Mouse (Mus musculus) neutrophil, adult 5-6 weeks (primary cell): ENCODE data around the gene Serpina3i. TPM values are rescaled to one million over a fixed set of nuclear protein-coding genes. Genes with fewer than 3 reads are reported as not detected.

Source experiments
- ATAC-seq: fragments of 151-379, 151-347 bp; 2 replicates; pipeline ENCODE4 v1.8.0; 2017; ENCODE audit warnings: mild to moderate bottlenecking, moderate TSS enrichment; ENCODE audit not compliant: insufficient number of reproducible peaks, poor library complexity, low FRiP score, severe bottlenecking; ENCODE audit errors: extremely low read depth
- total RNA-seq: library from RNA; stranded (forward); fragments of 200-1000 nt; gene quantifications from 2 replicates; pipeline ENCODE4 v1.2.3, GENCODE M21; 2017

Gene Serpina3i
- total RNA-seq, 1 experiment from 2014 or later: 0.70 TPM

- ATAC-seq: no peak
Observed at GRCm38 (mm10) chr12:104283380-104283779, 20.5 kb downstream of the Serpina3i start.

GRCm38 (mm10) chr12:104288336-104288735 is 25.4 kb downstream of the Serpina3i start:
- no peak for ATAC-seq

GRCm38 (mm10) chr12:104289872-104290271 is 26.9 kb downstream of the Serpina3i start:
- ATAC-seq: no peak

GRCm38 (mm10) chr12:104293963-104294362 is 31.0 kb downstream of the Serpina3i start:
- no peak for ATAC-seq

- ATAC-seq: no peak
Observed at GRCm38 (mm10) chr12:104298049-104298448, 35.1 kb downstream of the Serpina3i start.

GRCm38 (mm10) chr12:104305991-104306390 is 43.1 kb downstream of the Serpina3i start:
- ATAC-seq: no peak

GRCm38 (mm10) chr12:104314253-104314652 is 51.3 kb downstream of the Serpina3i start, which contains the start of gene Serpina3j:
Gene Serpina3j, plus strand, starts transcription at chr12:104314553.
- ATAC-seq: no peak

Other genes starting within 250 kb of the Serpina3i start
- gene Serpina9, start 249.4 kb upstream of the Serpina3i start, total RNA-seq: not detected in 2 replicates
- gene Serpina12, start 218.7 kb upstream of the Serpina3i start, total RNA-seq: not detected in 2 replicates
- gene Serpina5, start 162.0 kb upstream of the Serpina3i start, total RNA-seq: not detected in 2 replicates
- gene Serpina3a, start 150.4 kb upstream of the Serpina3i start, total RNA-seq: not detected in 2 replicates
- gene Serpina3b, start 135.1 kb upstream of the Serpina3i start, total RNA-seq: not detected in 2 replicates
- gene Serpina3c, start 109.3 kb upstream of the Serpina3i start, total RNA-seq: not detected in 2 replicates
- 1.5 and 2.8 TPM in 2 replicates for gene Serpina3f, start 48.6 kb upstream of the Serpina3i start, total RNA-seq
- 41.3 and 43.1 TPM in 2 replicates for gene Serpina3g, start 26.9 kb upstream of the Serpina3i start, total RNA-seq
- not detected in 2 replicates for gene Serpina3j, start 51.4 kb downstream of the Serpina3i start, total RNA-seq
- not detected in 2 replicates for gene Serpina3k, start 75.4 kb downstream of the Serpina3i start, total RNA-seq
- gene Serpina3m, start 75.4 kb downstream of the Serpina3i start, total RNA-seq: not detected in 2 replicates
- gene Serpina3n, start 143.6 kb downstream of the Serpina3i start, total RNA-seq: not detected in 2 replicates
- not detected in 2 replicates for gene Gsc, start 210.2 kb downstream of the Serpina3i start, total RNA-seq